Mouse (Mus musculus): ENCODE measurements around the gene Laptm4a. TPM values are rescaled to one million over a fixed set of nuclear protein-coding genes. Genes with fewer than 3 reads are reported as not detected.

The Laptm4a gene
- 1,574 TPM for polyA plus RNA-seq (2014; fragmentation: Illumina TruSeq; extraction: RNeasy Lipid Tissue Mini Kit (QIAGEN cat#74804))

DNA sequence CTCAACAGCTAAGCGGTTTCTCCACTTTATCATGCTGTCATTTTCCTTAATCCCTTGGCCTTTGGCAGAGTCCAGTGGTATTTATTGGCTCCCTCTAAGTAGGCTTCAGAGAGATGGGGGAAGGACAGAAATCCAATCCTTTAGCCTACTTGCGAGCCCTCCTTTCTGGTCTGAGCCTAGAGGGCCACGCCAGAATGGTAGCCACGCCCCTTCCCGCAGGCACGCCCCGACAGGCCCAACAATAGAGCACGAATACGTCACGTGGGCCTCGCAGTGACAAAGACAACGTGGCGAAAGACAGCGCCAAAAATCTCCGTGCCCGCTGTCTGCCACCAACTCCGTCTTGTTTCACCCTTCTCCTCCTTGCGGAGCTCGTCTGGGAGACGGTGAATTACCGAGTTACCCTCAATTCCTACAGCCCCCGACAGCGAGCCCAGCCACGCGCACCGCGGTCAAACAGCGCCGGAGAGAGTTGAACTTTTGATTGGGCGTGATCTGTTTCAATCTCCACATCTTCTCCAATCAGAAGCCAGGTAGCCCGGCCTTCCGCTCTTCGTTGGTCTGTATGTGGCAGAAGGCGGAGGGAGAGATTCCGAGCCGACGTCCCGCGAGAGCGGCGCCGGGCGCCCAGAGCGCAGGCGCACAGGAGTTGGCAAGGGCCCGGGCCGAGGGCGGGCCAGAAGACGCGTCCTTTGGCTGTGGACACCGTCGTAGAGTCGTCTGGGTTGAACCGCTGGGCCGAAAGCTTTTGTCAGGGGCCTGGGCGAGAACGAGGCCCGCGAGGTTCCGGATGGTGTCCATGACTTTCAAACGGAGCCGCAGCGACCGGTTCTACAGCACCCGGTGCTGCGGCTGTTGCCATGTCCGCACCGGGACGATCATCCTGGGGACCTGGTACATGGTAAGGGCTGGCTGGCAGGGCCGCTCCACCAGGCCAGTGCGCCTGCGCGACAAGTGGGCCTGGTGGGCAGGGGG lies at the start of gene Laptm4a:
Laptm4a (plus strand) TSS at position 271 of the 975 bp plus-strand sequence.

DNA sequence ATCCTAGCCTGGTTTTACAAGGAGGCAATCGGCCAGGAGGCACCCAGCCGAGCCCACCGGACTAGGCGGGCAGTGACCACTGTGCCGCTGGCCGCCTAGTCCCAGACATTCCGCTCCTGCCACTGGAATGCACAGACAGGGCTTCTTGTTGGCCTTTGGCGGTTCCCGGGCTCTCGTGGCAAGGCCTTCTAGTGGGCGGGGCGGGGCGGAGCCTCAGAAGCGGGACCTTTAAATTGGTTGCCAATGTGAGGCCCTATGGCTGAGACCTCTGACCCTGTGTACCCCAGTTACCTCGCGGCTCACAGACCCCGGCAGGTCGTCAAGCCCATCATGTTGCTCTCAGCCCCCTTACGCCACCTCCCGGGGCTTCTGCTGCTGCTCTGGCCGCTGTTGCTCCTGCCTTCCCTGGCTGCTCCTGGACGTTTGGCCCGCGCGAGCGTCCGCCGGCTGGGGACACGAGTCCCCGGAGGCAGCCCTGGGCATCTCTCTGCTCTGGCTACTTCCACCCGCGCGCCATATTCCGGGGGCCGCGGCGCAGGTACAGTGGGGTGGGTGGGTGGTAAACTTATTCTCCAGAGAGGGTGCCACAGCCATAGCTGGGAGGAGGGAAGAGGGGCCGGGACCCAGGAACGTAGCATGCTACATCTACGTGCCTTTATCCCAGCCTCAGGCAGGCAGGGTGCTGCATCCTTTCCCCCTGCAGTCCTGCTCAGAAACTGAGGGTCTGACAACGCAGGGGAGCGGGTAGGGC lies 26.4 kb downstream of the Laptm4a start, which contains the start of gene Matn3:
Matn3 (plus strand) TSS at position 216 of the 751 bp plus-strand sequence.

DNA sequence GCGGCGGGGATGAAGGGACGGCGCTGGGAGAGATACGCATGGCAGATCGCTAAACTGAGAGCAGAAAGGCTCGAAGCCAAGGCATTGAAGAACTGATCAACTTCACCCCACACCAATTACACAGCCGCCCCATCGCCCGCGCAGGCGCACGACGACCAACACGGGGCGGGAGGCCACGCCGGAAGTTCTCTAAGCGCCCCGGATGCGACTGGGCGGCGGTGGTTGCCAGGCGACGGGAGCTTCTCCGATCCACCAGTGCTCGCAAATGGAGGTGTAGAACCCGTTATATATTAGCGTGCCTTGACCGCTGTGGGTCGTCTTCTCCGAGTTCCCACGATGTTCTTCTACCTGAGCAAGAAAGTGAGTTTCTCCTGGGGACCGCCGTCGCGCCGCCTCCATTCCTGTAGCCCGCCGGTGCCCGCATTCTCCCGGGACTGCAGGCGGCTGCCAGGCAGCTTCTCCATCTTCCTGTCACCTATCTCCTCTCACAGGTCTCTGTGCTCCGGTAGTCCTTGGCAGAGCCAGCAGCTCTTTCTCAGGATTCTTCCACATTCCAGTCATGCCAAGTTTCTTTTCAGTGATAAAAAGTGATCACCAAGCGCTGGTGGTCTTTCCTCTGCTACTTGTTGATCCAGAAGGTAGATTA lies 52.5 kb downstream of the Laptm4a start, which contains the start of gene Wdr35:
Wdr35 (plus strand) TSS at position 73 of the 646 bp plus-strand sequence.

Other genes starting within 250 kb of the Laptm4a start
- 324 TPM for gene Pum2, start 247.5 kb upstream of the Laptm4a start, polyA plus RNA-seq (2014; fragmentation: Illumina TruSeq; extraction: RNeasy Lipid Tissue Mini Kit (QIAGEN cat#74804))
- 20.3 TPM for gene Sdc1, start 150.3 kb upstream of the Laptm4a start, polyA plus RNA-seq (2014; fragmentation: Illumina TruSeq; extraction: RNeasy Lipid Tissue Mini Kit (QIAGEN cat#74804))
- 0.14 TPM for gene Matn3, start 26.3 kb downstream of the Laptm4a start, polyA plus RNA-seq (2014; fragmentation: Illumina TruSeq; extraction: RNeasy Lipid Tissue Mini Kit (QIAGEN cat#74804))
- gene Wdr35, start 52.2 kb downstream of the Laptm4a start, polyA plus RNA-seq (2014; fragmentation: Illumina TruSeq; extraction: RNeasy Lipid Tissue Mini Kit (QIAGEN cat#74804)): 21.3 TPM
- gene Ttc32, start 108.3 kb downstream of the Laptm4a start, polyA plus RNA-seq (2014; fragmentation: Illumina TruSeq; extraction: RNeasy Lipid Tissue Mini Kit (QIAGEN cat#74804)): 31.8 TPM

Measured in ovary, adult 10 weeks (tissue).